Mouse (Mus musculus) small intestine, adult 2 months (tissue): ENCODE results near the gene Esrp2.

Experiments
- CTCF ChIP-seq: fragments of 200-500 bp; IDR thresholded peaks from 2 replicates; pipeline ENCODE4 v1.5.1; 2012; ENCODE audit warnings: low read depth, mild to moderate bottlenecking, control low read depth, inconsistent platforms, low read length, moderate library complexity, mixed read lengths; ENCODE audit not compliant: insufficient replicate concordance, insufficient read length; ENCODE audit errors: extremely low read depth
- POLR2A ChIP-seq: fragments of 200-500 bp; IDR thresholded peaks from 2 replicates; pipeline ENCODE4 v1.6.1; 2012; ENCODE audit warnings: low read depth, mild to moderate bottlenecking, control low read depth, inconsistent platforms, low read length, moderate library complexity

- TF ChIP-seq CTCF = no peak
- TF ChIP-seq POLR2A = no peak
Observed at GRCm38 (mm10) chr8:106135672-106136071, 1.1 kb downstream of the Esrp2 start.
